Mouse (Mus musculus): ENCODE data around the gene Olfr68. TPM values are rescaled to one million over a fixed set of nuclear protein-coding genes. Genes with fewer than 3 reads are reported as not detected.
"Not testable (repeated sequence)": the region's sequence is repeated elsewhere in the genome, so short reads cannot be mapped to it uniquely, and the experiment has no call there.

Gene Olfr68
- polyA plus RNA-seq (2014; fragmentation: Nextera tagmentation; extraction: Ambion mirVana) = not detected in 2 replicates

DNA sequence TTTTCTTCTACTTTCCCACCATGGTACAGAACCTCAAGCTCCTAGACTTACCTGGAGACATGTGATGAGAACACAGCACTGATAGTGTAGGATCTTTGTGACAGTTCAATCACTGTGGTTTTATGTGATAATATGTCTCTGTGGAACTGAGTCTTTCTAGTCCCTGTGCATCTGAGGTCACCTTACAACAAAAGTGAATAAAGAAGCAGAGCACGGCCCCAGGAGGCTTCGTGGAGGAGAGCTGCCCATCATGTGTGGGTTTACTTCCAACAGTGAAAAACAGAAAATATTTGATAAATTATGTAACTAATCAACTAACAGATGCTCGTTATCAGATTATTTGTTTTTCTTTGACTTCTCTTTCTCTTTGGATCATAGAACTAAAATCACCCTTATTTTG is at the start of gene Olfr68:
Gene Olfr68, minus strand, starts transcription at position 101 of the 400 bp plus-strand sequence.
- whole genome bisulfite sequencing = 71% methylated on average over 3 of the region's 3 CpGs
- Histone ChIP-seq H3K27ac (replicated peaks in 1 of 2; ENCODE audit: control insufficient read depth in 1 of 2, insufficient read depth in 1 of 2, low read depth in 2 of 2, low read length in 2 of 2) (no peak within 1 kb of the TSS), H3K9ac (ENCODE audit: low read length) (no peak within 1 kb of the TSS), H3K4me1 (ENCODE audit: control insufficient read depth in 2 of 2, insufficient read depth in 2 of 2, low read length in 2 of 2) (no peaks in the 10 kb centered on the region), H3K4me2 (ENCODE audit: low read length) (no peak within 1 kb of the TSS), H3K4me3 (ENCODE audit: control insufficient read depth in 1 of 2, insufficient read depth in 1 of 2, low read depth in 1 of 2, low read length in 2 of 2) (no peak within 1 kb of the TSS), H3K36me3 (ENCODE audit: control insufficient read depth, insufficient read depth, low read length) (no peaks in the 10 kb centered on the region), H3K9me3 (ENCODE audit: control insufficient read depth, low read length) (no peaks in the 10 kb centered on the region), H3K27me3 (ENCODE audit: control insufficient read depth, insufficient read depth, low read length) (no peaks in the 10 kb centered on the region)
- ATAC-seq (ENCODE audit: insufficient number of reproducible peaks, insufficient read depth, low FRiP score, low read depth) = no peak

DNA sequence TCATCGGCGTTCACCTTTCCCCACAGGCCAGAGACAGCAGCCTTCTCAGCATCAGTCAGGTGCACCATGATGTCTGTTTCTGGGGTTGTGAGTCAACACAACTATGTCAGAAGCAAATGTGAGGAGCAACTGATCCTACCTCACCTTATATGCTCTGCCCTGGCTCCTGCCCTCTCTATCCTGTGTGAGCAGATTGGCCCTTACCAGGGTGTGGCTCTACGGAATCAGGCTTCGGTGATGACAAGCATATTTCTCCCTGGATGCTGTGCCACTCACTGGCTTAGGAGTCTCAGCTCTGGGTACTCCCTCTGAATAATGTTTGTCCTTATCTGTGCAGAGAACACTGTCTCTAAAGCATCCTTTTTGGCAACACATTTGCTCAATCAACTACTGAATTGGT is 48.3 kb upstream of the Olfr68 start, which contains the start of gene Hbb-bs:
Gene Hbb-bs, minus strand, starts transcription at position 289 of the 400 bp plus-strand sequence.
- no peak within 1 kb of the TSS for H3K4me2 ChIP-seq (ENCODE audit: low read length)
- ATAC-seq (ENCODE audit: insufficient number of reproducible peaks, insufficient read depth, low FRiP score, low read depth) = no peak
- 85% methylated on average over 4 of the region's 4 CpGs for WGBS
- no peak within 1 kb of the TSS for H3K9ac ChIP-seq (ENCODE audit: low read length)
- no peaks in the 10 kb centered on the region for H3K36me3 ChIP-seq (ENCODE audit: control insufficient read depth, insufficient read depth, low read length)
- no peaks in the 10 kb centered on the region for H3K4me1 ChIP-seq (ENCODE audit: control insufficient read depth in 2 of 2, insufficient read depth in 2 of 2, low read length in 2 of 2)
- no peak within 1 kb of the TSS for H3K27ac ChIP-seq (replicated peaks in 1 of 2; ENCODE audit: control insufficient read depth in 1 of 2, insufficient read depth in 1 of 2, low read depth in 2 of 2, low read length in 2 of 2)
- no peak within 1 kb of the TSS for H3K4me3 ChIP-seq (ENCODE audit: control insufficient read depth in 1 of 2, insufficient read depth in 1 of 2, low read depth in 1 of 2, low read length in 2 of 2)
- no peaks in the 10 kb centered on the region for H3K27me3 ChIP-seq (ENCODE audit: control insufficient read depth, insufficient read depth, low read length)
- no peaks in the 10 kb centered on the region for H3K9me3 ChIP-seq (ENCODE audit: control insufficient read depth, low read length)

DNA sequence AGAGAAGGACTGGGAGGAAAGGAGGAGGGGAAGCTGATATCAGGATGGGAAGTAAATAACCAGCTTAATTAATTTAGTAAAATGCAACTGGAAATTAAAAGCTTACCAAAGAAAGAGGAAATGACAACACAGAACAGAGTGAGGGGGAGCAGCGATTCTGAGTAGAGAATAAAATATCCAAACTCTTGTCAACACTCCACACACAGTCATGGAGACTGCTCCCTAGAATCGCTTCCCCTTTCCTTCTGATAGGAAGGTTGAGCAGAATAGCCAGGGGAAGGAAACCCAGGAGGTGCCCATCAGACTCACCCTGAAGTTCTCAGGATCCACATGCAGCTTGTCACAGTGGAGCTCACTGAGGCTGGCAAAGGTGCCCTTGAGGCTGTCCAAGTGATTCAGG is 47.6 kb upstream of the Olfr68 start:
- H3K9ac ChIP-seq (ENCODE audit: low read length); H3K27ac ChIP-seq (replicated peaks in 1 of 2; ENCODE audit: control insufficient read depth in 1 of 2, insufficient read depth in 1 of 2, low read depth in 2 of 2, low read length in 2 of 2); H3K36me3 ChIP-seq (ENCODE audit: control insufficient read depth, insufficient read depth, low read length); ATAC-seq (ENCODE audit: insufficient number of reproducible peaks, insufficient read depth, low FRiP score, low read depth); H3K4me2 ChIP-seq (ENCODE audit: low read length); H3K4me1 ChIP-seq (ENCODE audit: control insufficient read depth in 2 of 2, insufficient read depth in 2 of 2, low read length in 2 of 2); H3K27me3 ChIP-seq (ENCODE audit: control insufficient read depth, insufficient read depth, low read length); H3K9me3 ChIP-seq (ENCODE audit: control insufficient read depth, low read length); H3K4me3 ChIP-seq (ENCODE audit: control insufficient read depth in 1 of 2, insufficient read depth in 1 of 2, low read depth in 1 of 2, low read length in 2 of 2): not testable (repeated sequence)
- no CpG with 5 or more reads among the region's 2 CpGs for WGBS

DNA sequence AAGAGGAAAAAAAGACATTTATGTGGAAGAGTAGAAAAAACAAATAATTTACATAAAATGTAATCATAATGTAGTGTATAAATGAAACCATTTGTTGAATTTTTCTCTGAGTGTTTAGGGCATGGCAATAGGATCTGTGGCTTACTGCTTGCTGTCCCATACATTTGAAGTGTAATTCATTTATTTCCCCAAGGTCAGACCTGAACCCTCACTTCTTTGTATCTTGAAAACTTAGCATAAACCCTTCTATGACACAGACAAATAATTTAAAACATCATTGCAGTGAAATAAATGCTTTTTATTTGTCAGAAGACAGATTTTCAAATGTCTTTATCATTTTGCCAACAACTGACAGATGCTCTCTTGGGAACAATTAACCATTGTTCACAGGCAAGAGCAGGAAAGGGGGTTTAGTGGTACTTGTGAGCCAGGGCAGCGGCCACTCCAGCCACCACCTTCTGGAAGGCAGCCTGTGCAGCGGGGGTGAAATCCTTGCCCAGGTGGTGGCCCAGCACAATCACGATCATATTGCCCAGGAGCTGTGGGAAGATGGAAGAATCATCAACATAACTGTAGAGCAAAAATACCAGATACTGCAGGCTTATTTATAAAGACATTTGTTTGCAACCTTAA is 46.9 kb upstream of the Olfr68 start:
- Histone ChIP-seq H3K27ac (replicated peaks in 1 of 2; ENCODE audit: control insufficient read depth in 1 of 2, insufficient read depth in 1 of 2, low read depth in 2 of 2, low read length in 2 of 2) (no peak overlapping the region), H3K4me1 (ENCODE audit: control insufficient read depth in 2 of 2, insufficient read depth in 2 of 2, low read length in 2 of 2) (no peaks in the 10 kb centered on the region), H3K4me3 (ENCODE audit: control insufficient read depth in 1 of 2, insufficient read depth in 1 of 2, low read depth in 1 of 2, low read length in 2 of 2) (no peak overlapping the region), H3K9me3 (ENCODE audit: control insufficient read depth, low read length) (no peaks in the 10 kb centered on the region), H3K4me2 (ENCODE audit: low read length) (no peak overlapping the region), H3K27me3 (ENCODE audit: control insufficient read depth, insufficient read depth, low read length) (no peaks in the 10 kb centered on the region), H3K9ac (ENCODE audit: low read length) (no peak overlapping the region), H3K36me3 (ENCODE audit: control insufficient read depth, insufficient read depth, low read length) (no peaks in the 10 kb centered on the region)
- WGBS = 49% methylated on average over 3 of the region's 3 CpGs
- no peak for ATAC-seq (ENCODE audit: insufficient number of reproducible peaks, insufficient read depth, low FRiP score, low read depth)

DNA sequence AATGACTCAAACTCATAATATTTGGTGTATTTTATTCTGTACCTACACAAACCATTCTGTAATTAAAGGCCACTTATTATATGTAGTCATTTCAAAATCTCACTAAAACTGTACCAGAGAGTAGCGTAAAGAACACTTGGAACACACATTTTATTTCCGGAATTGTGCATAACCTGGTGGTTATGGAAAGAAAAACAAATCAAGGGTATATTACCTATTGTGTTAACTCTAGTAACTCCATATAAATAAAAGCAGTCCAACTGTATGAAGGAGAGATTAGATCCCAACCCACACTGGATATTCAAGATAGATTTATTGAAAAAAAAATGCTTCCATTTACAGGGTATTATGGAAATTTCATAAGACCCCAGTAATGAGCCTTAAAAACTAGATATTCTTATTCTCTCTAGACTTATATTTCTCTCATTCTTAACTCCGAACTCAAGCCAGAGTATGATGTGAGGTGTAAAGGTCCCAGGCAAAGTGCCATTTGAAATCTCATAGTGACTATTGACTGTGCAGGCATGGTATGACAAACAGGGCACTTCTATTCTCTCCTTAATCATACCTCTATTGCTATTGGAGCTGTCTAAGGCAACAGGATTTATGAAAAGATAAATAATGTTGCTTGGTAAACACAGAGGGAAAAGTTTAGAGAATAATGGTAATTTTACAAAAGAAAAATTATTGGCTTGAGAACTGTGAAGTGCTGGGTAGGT is 46.2 kb upstream of the Olfr68 start:
- Histone ChIP-seq H3K36me3 (ENCODE audit: control insufficient read depth, insufficient read depth, low read length) (no peaks in the 10 kb centered on the region), H3K4me3 (ENCODE audit: control insufficient read depth in 1 of 2, insufficient read depth in 1 of 2, low read depth in 1 of 2, low read length in 2 of 2) (no peak overlapping the region), H3K4me1 (ENCODE audit: control insufficient read depth in 2 of 2, insufficient read depth in 2 of 2, low read length in 2 of 2) (no peaks in the 10 kb centered on the region), H3K9me3 (ENCODE audit: control insufficient read depth, low read length) (no peaks in the 10 kb centered on the region), H3K9ac (ENCODE audit: low read length) (no peak overlapping the region), H3K27ac (replicated peaks in 1 of 2; ENCODE audit: control insufficient read depth in 1 of 2, insufficient read depth in 1 of 2, low read depth in 2 of 2, low read length in 2 of 2) (no peak overlapping the region), H3K4me2 (ENCODE audit: low read length) (no peak overlapping the region), H3K27me3 (ENCODE audit: control insufficient read depth, insufficient read depth, low read length) (no peaks in the 10 kb centered on the region)
- ATAC-seq (ENCODE audit: insufficient number of reproducible peaks, insufficient read depth, low FRiP score, low read depth) = no peak
- WGBS = 86% methylated on average over 3 of the region's 3 CpGs

DNA sequence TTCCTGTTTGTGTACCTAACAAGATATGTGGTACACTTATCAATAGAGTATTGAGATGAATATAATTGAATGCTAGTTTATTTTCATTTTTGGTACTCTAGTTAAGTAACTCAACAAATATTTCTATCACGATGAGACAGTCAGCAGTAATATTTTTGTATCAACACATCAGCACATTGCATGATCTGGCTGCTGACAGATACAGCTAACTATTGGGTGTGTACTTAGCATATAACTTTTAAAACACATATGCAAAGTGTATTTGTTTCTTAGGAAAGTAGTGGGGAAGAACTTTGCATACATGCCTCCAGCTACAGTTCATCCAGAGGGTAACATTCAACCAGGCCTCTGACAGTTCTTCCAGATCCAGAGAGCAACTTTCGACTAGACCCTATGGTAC is 45.1 kb upstream of the Olfr68 start:
- Histone ChIP-seq H3K4me2 (ENCODE audit: low read length) (no peak overlapping the region), H3K9ac (ENCODE audit: low read length) (no peak overlapping the region), H3K9me3 (ENCODE audit: control insufficient read depth, low read length) (no peaks in the 10 kb centered on the region), H3K27ac (replicated peaks in 1 of 2; ENCODE audit: control insufficient read depth in 1 of 2, insufficient read depth in 1 of 2, low read depth in 2 of 2, low read length in 2 of 2) (no peak overlapping the region), H3K36me3 (ENCODE audit: control insufficient read depth, insufficient read depth, low read length) (no peaks in the 10 kb centered on the region), H3K4me3 (ENCODE audit: control insufficient read depth in 1 of 2, insufficient read depth in 1 of 2, low read depth in 1 of 2, low read length in 2 of 2) (no peak overlapping the region), H3K27me3 (ENCODE audit: control insufficient read depth, insufficient read depth, low read length) (no peaks in the 10 kb centered on the region), H3K4me1 (ENCODE audit: control insufficient read depth in 2 of 2, insufficient read depth in 2 of 2, low read length in 2 of 2) (no peaks in the 10 kb centered on the region)
- WGBS = 82% methylated on average over 2 of the region's 2 CpGs
- ATAC-seq (ENCODE audit: insufficient number of reproducible peaks, insufficient read depth, low FRiP score, low read depth) = no peak

DNA sequence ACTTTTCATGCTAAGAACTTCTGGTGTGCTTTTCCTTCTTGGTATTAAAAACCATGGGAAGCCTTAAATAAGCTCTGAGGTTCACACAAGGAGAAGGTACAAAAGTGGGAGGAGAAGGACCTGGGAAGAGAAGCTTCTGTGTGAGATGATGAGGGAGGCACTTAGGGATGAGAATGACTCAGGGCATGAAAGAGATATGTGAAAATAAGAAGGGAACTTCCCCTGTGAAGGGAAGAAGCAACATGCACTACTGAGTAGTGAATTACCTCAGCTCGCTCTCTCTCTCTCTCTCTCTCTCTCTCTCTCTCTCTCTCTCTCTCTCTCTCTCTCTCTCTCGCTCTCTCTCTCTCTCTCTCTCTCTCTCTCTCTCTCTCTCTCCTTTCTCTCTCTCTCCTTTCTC is 35.6 kb upstream of the Olfr68 start:
- H3K4me1 ChIP-seq (ENCODE audit: control insufficient read depth in 2 of 2, insufficient read depth in 2 of 2, low read length in 2 of 2); H3K27ac ChIP-seq (replicated peaks in 1 of 2; ENCODE audit: control insufficient read depth in 1 of 2, insufficient read depth in 1 of 2, low read depth in 2 of 2, low read length in 2 of 2); H3K4me3 ChIP-seq (ENCODE audit: control insufficient read depth in 1 of 2, insufficient read depth in 1 of 2, low read depth in 1 of 2, low read length in 2 of 2); H3K9ac ChIP-seq (ENCODE audit: low read length); H3K36me3 ChIP-seq (ENCODE audit: control insufficient read depth, insufficient read depth, low read length); H3K4me2 ChIP-seq (ENCODE audit: low read length); ATAC-seq (ENCODE audit: insufficient number of reproducible peaks, insufficient read depth, low FRiP score, low read depth); H3K9me3 ChIP-seq (ENCODE audit: control insufficient read depth, low read length); H3K27me3 ChIP-seq (ENCODE audit: control insufficient read depth, insufficient read depth, low read length): not testable (repeated sequence)
- WGBS = 80% methylated on average over 1 of the region's 2 CpGs

Data from heart, embryonic 14.5 days (tissue).